Mouse (Mus musculus) limb, embryonic 10.5 days (tissue): ENCODE data around the gene Tns1. TPM values are rescaled to one million over a fixed set of nuclear protein-coding genes. Genes with fewer than 3 reads are reported as not detected.

Source experiments
- DNase-seq: peaks from one replicate; pipeline ENCODE4 v3.0.0-alpha.2; 2017; ENCODE audit warnings: low spot score
- H3K27ac ChIP-seq: fragments of 300-500 bp; sonication (generic); 2 replicates; pipeline ENCODE4 v1.5.1; 2016; ENCODE audit warnings: mild to moderate bottlenecking
- H3K27me3 ChIP-seq: fragments of 300-500 bp; sonication (generic); 2 replicates; pipeline ENCODE4 v1.6.1; 2016; ENCODE audit warnings: low read depth, mild to moderate bottlenecking; ENCODE audit not compliant: poor library complexity, severe bottlenecking
- H3K36me3 ChIP-seq: fragments of 300-500 bp; sonication (generic); 2 replicates; pipeline ENCODE4 v1.6.1; 2016; ENCODE audit warnings: mild to moderate bottlenecking, moderate library complexity
- H3K4me1 ChIP-seq: fragments of 300-500 bp; sonication (generic); 2 replicates; pipeline ENCODE4 v1.6.1; 2016
- H3K4me3 ChIP-seq: fragments of 300-500 bp; sonication (generic); 2 replicates; pipeline ENCODE4 v1.5.1; 2016; ENCODE audit warnings: mild to moderate bottlenecking, moderate library complexity
- H3K9me3 ChIP-seq: fragments of 300-500 bp; sonication (generic); replicated peaks from 2 replicates; pipeline ENCODE4 v1.6.1; 2016; ENCODE audit warnings: mild to moderate bottlenecking
- WGBS: fragments of 180-500 bp; shearing (Covaris S2); methylation state at CpG from one replicate; pipeline ENCODE4 v1.1.7; 2016; 5-methylcytosine and 5-hydroxymethylcytosine counted together
- polyA plus RNA-seq: library from polyadenylated mRNA; unstranded; fragments of >200 nt; fragmentation: Nextera tagmentation; extraction: Ambion mirVana; gene quantifications from 2 replicates; pipeline ENCODE4 v1.2.1, GENCODE M21; 2016

Tns1 gene
- polyA plus RNA-seq, 1 experiment from 2014 or later = 46.7 TPM

DNA sequence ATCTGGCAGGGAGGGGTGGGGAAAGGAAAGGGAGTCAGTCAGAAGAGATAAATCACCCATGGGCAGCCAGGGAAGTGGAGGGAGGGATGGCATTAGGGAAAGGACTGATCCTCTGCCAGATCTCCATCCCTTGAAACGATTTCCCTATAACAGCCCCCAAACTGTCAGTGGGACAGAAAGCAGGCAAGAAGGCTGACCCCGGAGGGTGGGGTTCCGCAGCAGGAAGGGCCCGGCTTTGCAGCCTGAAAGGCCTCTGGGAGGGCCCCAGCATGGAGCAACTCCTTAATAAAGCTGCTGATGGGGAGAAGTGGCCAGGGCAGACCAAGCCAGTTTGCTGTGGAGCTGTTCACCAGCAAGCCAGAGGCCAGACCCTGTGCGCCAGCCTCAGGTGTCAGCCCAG lies 151.5 kb downstream of the Tns1 start:
- WGBS = 34% methylated on average over 5 of the region's 5 CpGs
- no peak overlapping the region for H3K4me3 ChIP-seq
- peaks cover 58% of the 10 kb centered on the region for H3K4me1 ChIP-seq
- H3K27me3 ChIP-seq = no peaks in the 10 kb centered on the region
- DNase-seq = no peak
- H3K27ac ChIP-seq = peak overlapping the region; percentile 27; the same call in 1 of the 2 replicates
- no peaks in the 10 kb centered on the region for H3K9me3 ChIP-seq
- H3K36me3 ChIP-seq = peaks cover 68% of the 10 kb centered on the region

DNA sequence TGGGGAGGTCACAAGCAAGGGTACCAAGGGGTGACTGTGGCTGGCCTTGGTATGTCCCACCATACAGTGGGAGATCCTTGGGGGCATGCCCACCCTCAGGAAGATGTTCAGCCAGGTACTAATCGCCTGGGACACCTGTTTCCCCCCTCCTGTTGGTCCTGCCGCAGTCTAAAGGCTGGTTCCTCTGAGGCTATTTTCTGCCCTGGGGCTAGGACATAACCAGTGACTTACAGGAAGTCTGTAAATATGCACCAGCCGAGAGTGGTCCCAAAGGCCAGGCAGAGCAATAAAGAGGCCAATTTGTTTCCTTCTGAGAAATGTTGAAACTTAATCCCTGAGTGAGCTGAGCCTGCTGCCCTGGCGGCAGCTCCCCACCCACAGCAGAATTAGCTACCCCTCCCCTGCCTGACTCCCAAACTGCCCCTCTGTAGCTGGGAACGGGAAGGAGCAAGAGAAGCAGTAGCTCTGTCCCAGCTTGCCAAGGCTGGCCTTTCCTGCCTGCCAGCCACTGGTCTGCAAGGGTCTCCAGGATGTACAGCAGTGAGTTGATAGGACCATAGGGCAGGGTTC lies 154.0 kb downstream of the Tns1 start:
- Histone ChIP-seq H3K36me3 (peaks cover 52% of the 10 kb centered on the region), H3K27me3 (no peaks in the 10 kb centered on the region), H3K9me3 (no peaks in the 10 kb centered on the region), H3K4me3 (0 out of 2 replicates have a peak overlapping the region, but pooled peaks have one; percentile 4), H3K27ac (peak overlapping the region; percentile 38), H3K4me1 (peaks cover 77% of the 10 kb centered on the region)
- DNase-seq = peak; percentile 55
- WGBS = 10% methylated on average over 5 of the region's 5 CpGs

DNA sequence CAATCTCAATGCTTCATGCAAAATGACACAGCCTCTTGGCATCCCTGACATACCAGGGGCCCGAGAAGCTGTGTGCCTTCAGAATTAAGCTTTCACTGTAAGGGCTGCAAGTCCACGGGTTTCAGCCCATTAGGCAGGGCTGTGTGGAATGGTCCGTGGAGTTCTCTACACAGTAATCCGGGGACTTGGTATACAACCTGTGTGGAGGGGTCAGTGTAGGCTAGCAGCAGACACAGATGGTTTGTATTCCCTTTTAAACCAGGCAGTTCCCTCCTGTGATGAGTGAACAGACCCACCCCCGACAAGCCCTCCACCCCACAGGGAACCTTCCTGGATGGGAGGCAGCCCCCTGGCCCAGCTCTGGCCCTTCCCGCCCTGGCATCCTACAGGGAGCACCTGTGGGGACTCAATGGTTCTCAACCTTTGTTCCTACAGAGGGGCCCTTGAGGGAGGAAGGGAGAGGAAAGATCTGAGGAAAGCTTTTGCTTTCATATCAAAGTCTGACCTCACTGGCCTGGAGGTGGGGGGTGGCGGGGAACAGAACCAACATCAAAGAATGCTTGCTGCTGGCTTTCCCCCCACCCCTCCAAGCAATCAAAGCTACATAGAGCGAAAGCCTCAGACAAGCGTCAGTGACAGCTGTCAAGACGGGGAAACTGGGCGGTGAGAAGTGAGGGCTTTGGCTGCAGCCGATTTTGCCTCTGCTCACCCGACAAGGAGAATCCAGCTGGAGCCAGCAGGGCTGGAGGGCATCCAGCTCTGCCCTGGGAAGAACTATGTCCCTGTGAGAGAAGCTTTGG lies 155.3 kb downstream of the Tns1 start:
- H3K27ac ChIP-seq = peak overlapping the region; percentile 78
- no peak overlapping the region for H3K4me3 ChIP-seq
- peaks cover 75% of the 10 kb centered on the region for H3K4me1 ChIP-seq

DNA sequence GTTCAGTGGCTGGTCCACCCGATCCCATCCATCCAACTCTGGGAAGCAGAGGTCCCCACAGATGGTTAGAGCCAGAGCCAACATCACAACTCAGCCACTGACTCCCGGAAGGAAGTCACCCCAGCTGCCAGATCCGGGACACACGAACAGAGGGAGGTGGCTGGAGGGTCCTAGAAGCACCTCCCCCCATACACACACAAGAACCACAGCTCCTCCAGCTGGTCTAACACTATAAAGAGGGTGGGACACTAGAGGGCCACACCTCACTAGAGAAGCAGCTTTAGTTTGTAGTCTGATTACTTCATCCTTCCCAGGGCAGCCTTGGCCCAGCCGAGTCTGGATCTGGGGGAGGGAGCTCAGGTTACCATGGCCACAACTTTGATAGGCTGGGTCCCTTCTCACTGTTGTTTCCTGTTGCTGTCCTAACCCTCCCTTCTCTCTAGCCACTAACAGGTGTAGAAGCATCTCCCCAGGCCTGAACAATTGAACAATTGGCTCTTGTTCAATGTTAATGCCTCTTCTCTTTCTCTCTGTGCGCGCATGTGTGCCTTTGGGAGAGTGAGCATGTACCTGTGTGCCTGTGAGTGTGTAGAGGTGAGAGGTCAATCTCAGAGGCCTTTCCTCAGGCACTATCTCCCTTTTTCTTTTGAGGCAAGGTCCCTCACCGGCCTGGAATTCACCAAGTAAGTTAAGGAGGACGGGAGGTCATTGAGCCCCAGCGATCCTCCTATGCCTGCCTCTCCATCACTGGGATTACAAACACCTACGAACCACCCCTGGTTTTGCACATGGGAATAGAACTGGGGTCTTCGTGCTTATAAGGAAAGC lies 157.6 kb downstream of the Tns1 start:
- H3K27ac ChIP-seq = peak overlapping the region; percentile 3; the same call in 1 of the 2 replicates
- 68% methylated on average over 12 of the region's 12 CpGs for WGBS
- no peak for DNase-seq
- H3K9me3 ChIP-seq = no peaks in the 10 kb centered on the region
- H3K4me1 ChIP-seq = peaks cover 80% of the 10 kb centered on the region
- H3K4me3 ChIP-seq = no peak overlapping the region
- H3K27me3 ChIP-seq = no peaks in the 10 kb centered on the region
- peaks cover 23% of the 10 kb centered on the region for H3K36me3 ChIP-seq

More for the DNA sequence above, 155.3 kb downstream of the Tns1 start:
- Histone ChIP-seq H3K9me3 (no peaks in the 10 kb centered on the region), H3K27me3 (no peaks in the 10 kb centered on the region), H3K36me3 (peaks cover 38% of the 10 kb centered on the region)
- 6% methylated on average over 13 of the region's 13 CpGs for WGBS
- DNase-seq = peak; percentile 53

DNA sequence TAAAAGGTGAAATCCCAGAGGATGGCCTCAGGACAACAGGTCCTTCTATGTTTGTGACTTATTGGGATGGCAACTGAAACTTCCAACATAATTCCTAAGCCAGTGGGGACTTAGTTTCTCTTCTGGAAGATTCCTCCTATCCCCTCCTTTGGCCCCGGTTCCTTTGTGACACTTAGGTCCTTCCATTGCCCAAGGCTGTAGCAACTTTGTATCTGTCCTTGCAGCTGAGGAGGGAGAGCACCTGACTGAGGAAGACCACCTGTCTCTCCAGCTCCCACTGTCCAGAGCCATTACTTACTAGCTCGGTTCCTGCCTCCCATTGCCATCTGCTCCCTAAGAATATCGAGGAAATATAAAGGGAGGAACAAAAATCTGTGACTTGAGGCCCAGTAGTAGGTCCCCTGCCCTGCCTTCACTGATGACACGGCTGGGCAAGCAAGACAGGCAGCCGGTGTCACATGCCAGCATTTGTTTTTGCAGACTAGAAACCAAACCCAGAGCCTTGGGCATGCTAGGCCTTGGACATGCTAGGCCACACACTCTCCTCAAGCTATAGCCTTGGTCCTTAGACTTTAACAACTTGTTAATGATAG lies 160.0 kb downstream of the Tns1 start:
- Histone ChIP-seq H3K4me1 (peaks cover 69% of the 10 kb centered on the region), H3K9me3 (no peaks in the 10 kb centered on the region), H3K27ac (no peak overlapping the region), H3K4me3 (no peak overlapping the region), H3K27me3 (no peaks in the 10 kb centered on the region), H3K36me3 (peaks cover 36% of the 10 kb centered on the region)
- WGBS = 88% methylated on average over 5 of the region's 5 CpGs
- no peak for DNase-seq

DNA sequence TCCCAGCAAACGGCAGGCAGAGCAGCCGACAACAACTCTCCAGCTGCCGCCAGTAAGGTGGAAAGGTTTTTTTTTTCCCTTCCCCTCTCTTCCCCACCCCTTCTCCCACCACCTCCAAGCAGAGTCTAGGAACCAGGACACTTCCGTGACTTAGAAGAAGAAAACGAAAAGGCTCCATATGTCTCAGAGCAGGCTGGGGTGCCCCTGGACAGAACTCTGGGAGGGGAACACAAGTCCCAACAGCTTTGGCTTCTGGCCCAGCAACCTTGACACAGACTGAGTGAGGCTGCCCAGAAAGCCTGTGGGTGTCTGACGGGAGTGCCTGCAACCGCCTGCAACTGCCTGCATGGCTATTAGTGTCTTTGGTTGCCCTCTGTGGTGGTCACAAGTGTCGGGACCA lies 160.6 kb downstream of the Tns1 start:
- peaks cover 64% of the 10 kb centered on the region for H3K4me1 ChIP-seq
- peak overlapping the region; percentile 83 for H3K27ac ChIP-seq
- H3K4me3 ChIP-seq = no peak overlapping the region
- no peak for DNase-seq
- WGBS = 36% methylated on average over 8 of the region's 8 CpGs
- no peaks in the 10 kb centered on the region for H3K9me3 ChIP-seq
- no peaks in the 10 kb centered on the region for H3K27me3 ChIP-seq
- H3K36me3 ChIP-seq = peaks cover 37% of the 10 kb centered on the region

DNA sequence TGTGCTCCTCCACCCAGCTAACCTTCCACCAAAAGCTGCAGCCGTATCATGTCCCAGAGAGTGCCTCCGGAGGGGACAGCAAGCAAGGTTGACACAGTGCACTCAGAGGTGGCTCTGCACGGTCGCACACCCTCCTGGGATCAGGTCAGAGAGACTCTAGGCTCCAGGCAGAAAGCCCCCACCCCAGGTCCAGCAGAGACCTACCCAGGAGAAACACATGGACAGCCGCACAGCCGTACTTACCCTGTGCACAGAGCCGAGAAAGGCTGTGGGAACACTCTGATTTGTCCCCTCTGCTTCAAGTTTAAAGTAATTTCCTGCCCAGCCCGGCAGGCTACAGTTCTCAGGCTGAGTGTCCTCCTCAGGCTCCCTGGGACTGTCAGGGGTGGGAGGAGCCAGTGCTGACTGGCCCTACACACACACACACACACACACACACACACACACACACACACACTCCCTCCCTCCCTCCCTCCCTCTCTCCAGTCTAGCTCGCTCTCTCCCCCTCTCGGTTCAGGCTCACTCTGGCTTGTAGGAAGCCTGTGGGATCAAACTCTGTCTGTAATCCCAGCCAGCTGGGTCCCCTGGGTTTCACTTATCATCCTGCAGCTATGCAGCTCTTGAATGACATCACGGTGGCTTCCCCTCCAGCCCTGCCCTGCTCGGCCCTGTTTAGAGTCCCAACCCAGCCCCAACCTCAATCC lies 161.4 kb downstream of the Tns1 start:
- Histone ChIP-seq H3K9me3 (no peaks in the 10 kb centered on the region), H3K36me3 (peaks cover 41% of the 10 kb centered on the region), H3K4me3 (peak overlapping the region; percentile 28), H3K4me1 (peaks cover 64% of the 10 kb centered on the region), H3K27me3 (no peaks in the 10 kb centered on the region), H3K27ac (peak overlapping the region; percentile 83)
- peak; percentile 78 for DNase-seq
- WGBS = 9% methylated on average over 12 of the region's 12 CpGs

DNA sequence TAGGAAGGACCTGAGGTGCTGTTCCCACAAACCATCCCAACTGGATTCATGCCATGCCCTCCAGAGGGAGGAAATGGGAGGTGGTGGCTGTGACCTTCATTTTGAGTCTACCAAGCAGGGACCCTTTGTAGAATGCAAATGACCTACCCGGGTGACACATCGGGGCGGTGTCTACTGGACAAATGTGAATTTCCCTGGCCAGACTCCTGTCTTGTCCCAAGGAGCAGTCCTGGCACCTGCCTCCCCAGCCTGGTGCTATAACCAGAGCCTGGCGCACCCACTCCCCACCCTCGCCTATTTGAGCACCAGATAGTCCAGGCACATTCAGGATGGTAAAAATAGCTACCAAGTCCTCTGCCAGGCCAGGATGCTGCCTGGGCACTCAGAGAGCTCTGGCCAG lies 162.2 kb downstream of the Tns1 start:
- peak overlapping the region; percentile 83 for H3K27ac ChIP-seq
- H3K9me3 ChIP-seq = no peaks in the 10 kb centered on the region
- 0 out of 2 replicates have a peak overlapping the region, but pooled peaks have one; percentile 28 for H3K4me3 ChIP-seq
- 88% methylated on average over 5 of the region's 5 CpGs for WGBS
- H3K4me1 ChIP-seq = peaks cover 64% of the 10 kb centered on the region
- no peaks in the 10 kb centered on the region for H3K27me3 ChIP-seq
- H3K36me3 ChIP-seq = peaks cover 42% of the 10 kb centered on the region
- DNase-seq = no peak

DNA sequence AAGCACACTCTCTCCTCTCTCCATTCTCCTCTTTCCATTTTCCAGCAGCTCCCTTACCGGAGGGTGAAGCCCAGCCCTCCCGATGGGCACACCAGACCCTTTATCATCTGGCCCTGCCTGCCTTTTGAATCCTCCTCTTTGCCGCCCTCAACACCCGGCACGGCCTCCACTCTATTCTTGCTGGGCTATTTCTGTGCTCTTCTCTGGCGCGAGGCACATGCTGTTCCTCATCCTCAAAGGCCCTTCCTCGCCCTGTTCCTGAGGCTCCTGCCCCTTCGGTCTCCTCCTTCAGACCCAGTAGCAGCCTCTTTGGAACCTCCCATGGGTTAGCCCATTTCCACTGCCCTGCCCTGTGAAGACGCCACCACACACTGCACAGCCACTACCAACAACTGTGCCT lies 164.5 kb downstream of the Tns1 start:
- no peak for DNase-seq
- no peaks in the 10 kb centered on the region for H3K9me3 ChIP-seq
- peaks cover 38% of the 10 kb centered on the region for H3K36me3 ChIP-seq
- WGBS = 92% methylated on average over 10 of the region's 10 CpGs
- no peak overlapping the region for H3K4me3 ChIP-seq
- no peak overlapping the region for H3K27ac ChIP-seq
- H3K4me1 ChIP-seq = peaks cover 73% of the 10 kb centered on the region
- no peaks in the 10 kb centered on the region for H3K27me3 ChIP-seq

DNA sequence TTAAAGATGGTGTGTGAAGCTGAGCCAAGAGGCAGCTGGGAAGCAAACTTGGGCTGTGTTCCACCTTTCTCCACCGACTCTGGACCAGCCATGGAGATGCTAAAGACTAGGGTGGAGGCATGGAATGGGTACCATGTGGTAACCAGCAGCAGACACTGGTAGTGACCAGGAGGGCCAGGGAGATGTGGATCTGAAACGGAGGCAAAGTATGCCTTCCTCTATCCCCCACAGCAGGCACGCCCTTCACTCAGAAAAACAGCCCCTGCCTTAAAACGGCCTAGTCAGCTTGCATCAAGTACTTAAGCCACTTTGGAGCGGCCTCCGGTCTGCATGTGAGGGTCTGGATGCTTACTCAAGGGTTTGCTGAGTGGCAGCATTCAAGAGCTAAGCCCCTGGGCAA lies 164.9 kb downstream of the Tns1 start:
- H3K9me3 ChIP-seq = no peaks in the 10 kb centered on the region
- H3K27me3 ChIP-seq = no peaks in the 10 kb centered on the region
- 88% methylated on average over 6 of the region's 6 CpGs for WGBS
- H3K4me3 ChIP-seq = no peak overlapping the region
- no peak for DNase-seq
- no peak overlapping the region for H3K27ac ChIP-seq
- H3K36me3 ChIP-seq = peaks cover 41% of the 10 kb centered on the region
- H3K4me1 ChIP-seq = peaks cover 74% of the 10 kb centered on the region

DNA sequence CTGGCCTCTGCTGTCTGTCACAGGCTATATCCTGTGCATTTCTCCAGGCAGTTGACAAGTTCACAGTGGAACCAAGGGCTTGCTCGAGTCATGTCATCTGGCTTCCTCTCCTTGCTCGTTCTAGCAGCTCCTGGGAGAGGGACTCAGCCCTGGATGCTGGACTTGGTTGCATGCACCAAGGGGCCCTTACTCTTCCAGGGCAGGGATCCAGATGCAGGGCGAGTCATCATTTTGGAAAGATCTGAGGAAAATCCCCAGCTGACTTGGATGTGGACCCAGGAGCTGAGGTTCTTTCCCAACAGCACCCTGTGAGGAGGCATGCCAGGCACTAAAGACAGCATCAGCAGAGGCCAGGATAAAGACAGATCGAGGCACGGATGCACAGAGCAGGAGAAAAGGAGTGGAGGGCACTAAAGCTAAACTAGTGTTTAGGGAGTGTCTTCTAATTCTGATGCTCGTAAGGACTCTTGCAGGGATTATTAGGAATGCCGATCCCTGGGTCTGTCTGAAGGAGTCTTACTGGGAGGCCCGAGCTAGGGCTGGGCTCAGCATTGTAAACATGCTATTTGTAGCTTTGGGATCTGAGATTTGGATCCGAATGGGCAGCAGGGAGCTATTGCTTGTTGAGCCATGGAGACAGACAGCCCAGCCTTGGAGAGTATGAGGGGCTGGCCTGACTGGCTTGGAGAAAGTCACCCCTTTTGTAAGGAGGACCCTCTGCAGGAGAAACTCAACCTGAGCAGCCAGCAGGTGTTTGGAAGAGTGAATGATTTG lies 165.9 kb downstream of the Tns1 start:
- Histone ChIP-seq H3K4me3 (no peak overlapping the region), H3K27me3 (no peaks in the 10 kb centered on the region), H3K36me3 (peaks cover 48% of the 10 kb centered on the region), H3K4me1 (peaks cover 65% of the 10 kb centered on the region), H3K27ac (no peak overlapping the region), H3K9me3 (no peaks in the 10 kb centered on the region)
- DNase-seq = no peak
- 44% methylated on average over 9 of the region's 9 CpGs for WGBS
